Mouse (Mus musculus) adrenal gland, adult 8-10 months (tissue): ENCODE data around the gene Cybc1. TPM values are rescaled to one million over a fixed set of nuclear protein-coding genes. Genes with fewer than 3 reads are reported as not detected.

Source experiments
- DNase-seq: peaks from one replicate; pipeline ENCODE4 v3.0.0; 2022
- total RNA-seq, 4 experiments: library from RNA; stranded (reverse); gene quantifications; 2 replicates each; pipeline ENCODE4 v1.2.4; 2022

Gene Cybc1
- total RNA-seq, 4 experiments from 2014 or later: 24.8 to 31.1 (median 29.1) TPM

GRCm38 (mm10) chr11:121204161-121205006 is 24.7 kb downstream of the Cybc1 start, which contains the start of the genes Hexdc and Ogfod3:
Gene Hexdc, plus strand, starts transcription at chr11:121204433.
Gene Ogfod3, minus strand, starts transcription at chr11:121204711.
- DNase-seq: peak; percentile 91

GRCm38 (mm10) chr11:121203859-121204160 is 25.3 kb downstream of the Cybc1 start:
- no peak for DNase-seq

- no peak for DNase-seq
Observed at GRCm38 (mm10) chr11:121201436-121202198, 27.5 kb downstream of the Cybc1 start.

DNA sequence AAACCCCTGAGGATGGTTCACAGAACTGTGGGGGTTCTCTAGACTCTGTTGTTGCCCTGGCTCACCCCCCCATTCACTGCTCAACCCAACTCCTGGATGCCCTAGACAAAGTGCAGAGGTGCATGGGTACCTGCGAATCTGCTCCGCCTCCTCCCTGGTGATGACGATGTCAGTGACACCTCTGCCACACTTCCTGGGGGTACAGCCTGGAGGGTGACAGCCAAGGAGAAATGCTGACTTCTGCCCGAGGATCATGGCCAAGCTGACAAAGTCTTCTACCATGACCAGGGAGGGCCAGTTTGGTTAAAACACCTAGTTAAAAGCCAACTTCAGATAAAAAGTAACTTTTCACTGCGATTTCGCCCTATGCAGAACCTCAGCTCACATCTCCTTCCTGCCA is 28.3 kb downstream of the Cybc1 start:
- no peak for DNase-seq

DNA sequence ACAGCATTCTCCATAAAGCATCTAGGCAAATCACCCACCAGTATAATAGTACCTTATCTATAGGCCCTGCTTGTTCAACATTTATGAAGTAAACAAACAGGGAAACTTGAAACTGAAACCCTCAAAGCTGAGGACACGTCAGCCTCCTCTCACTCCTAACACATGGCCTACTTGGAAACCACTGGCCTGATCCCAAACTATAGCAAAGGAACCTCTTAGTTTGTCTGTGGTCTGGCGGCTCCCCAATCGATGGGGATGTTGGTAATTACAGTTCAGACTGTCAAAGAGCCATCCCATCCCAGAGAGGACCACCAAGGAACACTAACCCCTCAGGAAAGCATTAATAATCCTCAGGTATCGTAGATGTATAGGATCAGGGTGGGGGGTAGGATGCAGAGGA is 29.3 kb downstream of the Cybc1 start:
- DNase-seq: no peak

GRCm38 (mm10) chr11:121198622-121199021 is 30.5 kb downstream of the Cybc1 start:
- DNase-seq: no peak

- DNase-seq: no peak
Observed at GRCm38 (mm10) chr11:121193415-121193814, 35.7 kb downstream of the Cybc1 start.

DNA sequence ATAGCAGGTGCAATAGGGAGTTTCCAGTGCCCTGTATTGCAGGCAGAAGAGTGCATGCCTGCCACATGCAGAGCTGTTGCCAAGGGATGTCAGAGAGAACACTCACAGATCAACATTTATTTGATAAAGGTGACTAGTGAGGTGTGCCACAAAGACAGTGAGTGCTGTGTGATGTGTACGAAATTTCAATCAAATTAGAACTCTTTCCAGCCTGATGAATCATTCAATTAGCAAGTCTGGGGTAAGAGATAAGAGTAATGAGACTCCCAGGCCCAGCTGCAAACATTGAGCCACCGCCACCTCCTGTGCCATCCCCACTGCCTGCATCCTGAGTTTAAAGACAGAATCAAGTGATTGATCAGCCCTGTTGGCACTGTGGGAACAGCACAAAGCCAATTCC is 36.4 kb downstream of the Cybc1 start:
- no peak for DNase-seq

DNA sequence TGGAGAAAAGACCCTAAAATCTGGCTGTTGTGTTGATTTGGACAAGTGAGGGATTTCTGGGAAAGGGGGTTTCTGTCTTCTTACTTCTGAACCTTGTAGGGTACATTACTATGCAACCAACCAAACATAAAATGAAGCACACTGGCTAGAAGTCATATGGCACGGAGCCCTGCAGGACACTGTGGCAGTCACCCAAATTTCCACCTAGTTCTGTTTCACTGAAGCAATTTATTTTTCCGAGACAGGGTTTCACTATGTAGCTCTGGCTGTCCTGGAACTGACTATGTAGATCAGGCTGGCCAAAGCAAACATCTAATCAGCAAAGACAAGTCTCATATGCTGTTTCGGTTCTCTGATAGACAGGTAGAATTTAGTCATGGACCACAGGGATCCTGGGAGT is 39.4 kb downstream of the Cybc1 start:
- no peak for DNase-seq

GRCm38 (mm10) chr11:121176285-121177270 is 52.5 kb downstream of the Cybc1 start:
- peak; percentile 38 for DNase-seq

GRCm38 (mm10) chr11:121174234-121174633 is 54.9 kb downstream of the Cybc1 start:
- no peak for DNase-seq

- no peak for DNase-seq
Observed at GRCm38 (mm10) chr11:121173203-121173602, 55.9 kb downstream of the Cybc1 start.

Other genes starting within 250 kb of the Cybc1 start
- 100 to 1,000 TPM; 117 to 145 (median 136) TPM for gene Csnk1d, start 238.0 kb downstream of the Cybc1 start, total RNA-seq
- 1 to 10 TPM in 1 of 4 experiments, under 1 TPM in 3; 0.56 to 1.0 (median 0.74) TPM for gene Cd7, start 189.9 kb downstream of the Cybc1 start, total RNA-seq
- not detected for gene Sectm1b, start 165.8 kb downstream of the Cybc1 start, total RNA-seq
- under 1 TPM in 2 of 4 experiments, not detected in 2; 0.21 to 0.46 TPM for gene Sectm1a, start 148.1 kb downstream of the Cybc1 start, total RNA-seq
- not detected for gene Tex19.2, start 110.6 kb downstream of the Cybc1 start, total RNA-seq
- not detected for gene Tex19.1, start 83.2 kb downstream of the Cybc1 start, total RNA-seq
- not detected for gene Uts2r, start 69.1 kb downstream of the Cybc1 start, total RNA-seq
- 10 to 100 TPM; 12.5 to 24.4 (median 17.6) TPM for gene Hexdc, start 24.9 kb downstream of the Cybc1 start, total RNA-seq
- 10 to 100 TPM; 26.0 to 29.3 (median 27.9) TPM for gene Ogfod3, start 24.6 kb downstream of the Cybc1 start, total RNA-seq
- 10 to 100 TPM; 20.4 to 24.7 (median 23.1) TPM for gene Narf, start 7.9 kb upstream of the Cybc1 start, total RNA-seq
- 10 to 100 TPM; 32.8 to 44.0 (median 41.8) TPM for gene Foxk2, start 30.7 kb upstream of the Cybc1 start, total RNA-seq
- 10 to 100 TPM; 53.6 to 63.4 (median 58.4) TPM for gene Wdr45b, start 125.1 kb upstream of the Cybc1 start, total RNA-seq
- gene Rab40b, start 158.9 kb upstream of the Cybc1 start, total RNA-seq: 1 to 10 TPM; 7.6 to 9.6 (median 8.6) TPM
- gene Fn3krp, start 192.1 kb upstream of the Cybc1 start, total RNA-seq: 10 to 100 TPM; 19.1 to 27.6 (median 21.9) TPM
- gene Fn3k, start 205.6 kb upstream of the Cybc1 start, total RNA-seq: 1 to 10 TPM; 5.6 to 8.9 (median 6.3) TPM
- 10 to 100 TPM; 44.5 to 48.1 (median 46.8) TPM for gene Tbcd, start 222.6 kb upstream of the Cybc1 start, total RNA-seq